Mouse (Mus musculus) lung, adult 2 months (tissue): Measurements from ENCODE around the gene Tead4.

Source experiments
- CTCF ChIP-seq: fragments of 200-500 bp; IDR thresholded peaks from 2 replicates; pipeline ENCODE4 v1.5.1; 2011; ENCODE audit warnings: mild to moderate bottlenecking, low read length, control low read depth; ENCODE audit not compliant: insufficient read depth
- POLR2A ChIP-seq: fragments of 200-500 bp; IDR thresholded peaks from 2 replicates; pipeline ENCODE4 v1.6.1; 2011; ENCODE audit warnings: low read depth, mild to moderate bottlenecking, control low read depth, low read length, borderline replicate concordance; ENCODE audit errors: extremely low read depth

GRCm38 (mm10) chr6:128280472-128281145 is 20.0 kb downstream of the Tead4 start:
- no peak for TF ChIP-seq POLR2A
- no peak for TF ChIP-seq CTCF
